Mouse (Mus musculus): ENCODE measurements at regions not wholly inside any gene's neighbourhood (a gene's known extent, or its start where the extent isn't known, plus 50 kb on each side); places are given as distances from the start of the nearest gene placed in this dataset.

DNA sequence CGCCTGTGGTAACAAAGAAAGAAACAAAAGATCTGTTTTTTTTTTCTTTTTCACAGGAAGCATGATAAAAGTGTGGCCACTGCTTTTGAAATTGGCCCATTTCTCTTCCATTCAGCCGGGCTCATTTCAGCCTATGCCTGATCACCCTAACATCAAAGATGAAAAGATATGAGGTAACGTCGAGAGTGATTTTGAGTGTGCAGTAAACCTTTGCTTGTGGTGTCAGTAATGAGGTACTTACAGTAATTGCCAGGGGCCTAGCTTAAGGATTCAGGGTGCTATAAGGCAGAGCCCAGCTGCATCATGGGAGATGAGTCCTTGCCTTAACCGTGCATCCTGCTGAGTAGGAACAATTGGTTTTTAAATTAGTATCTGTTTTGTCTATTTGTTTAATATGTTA lies 354.2 kb downstream of the Ice1 start:
- no peak for DNase-seq (ENCODE audit: low spot score)

DNA sequence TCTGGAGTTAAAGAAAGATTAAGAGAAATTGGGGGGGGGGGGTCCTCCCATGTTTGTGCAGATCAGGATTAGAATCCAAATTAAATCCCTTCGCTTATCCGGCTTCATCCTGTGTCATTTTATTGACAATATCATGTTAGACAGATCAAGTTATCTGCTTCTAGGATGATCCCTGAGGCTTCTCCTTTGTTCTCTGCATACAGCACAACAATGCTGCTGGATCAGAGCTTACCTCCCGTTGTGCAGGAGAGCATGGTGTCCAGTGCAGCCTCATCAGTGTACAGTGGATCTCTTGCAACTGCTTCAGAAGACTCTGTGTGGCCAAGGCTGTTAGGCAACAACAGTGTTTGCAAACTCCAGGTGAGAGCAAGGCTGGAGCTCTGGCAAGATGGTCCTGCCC lies 344.7 kb downstream of the Ice1 start:
- no peak for DNase-seq (ENCODE audit: low spot score)

DNA sequence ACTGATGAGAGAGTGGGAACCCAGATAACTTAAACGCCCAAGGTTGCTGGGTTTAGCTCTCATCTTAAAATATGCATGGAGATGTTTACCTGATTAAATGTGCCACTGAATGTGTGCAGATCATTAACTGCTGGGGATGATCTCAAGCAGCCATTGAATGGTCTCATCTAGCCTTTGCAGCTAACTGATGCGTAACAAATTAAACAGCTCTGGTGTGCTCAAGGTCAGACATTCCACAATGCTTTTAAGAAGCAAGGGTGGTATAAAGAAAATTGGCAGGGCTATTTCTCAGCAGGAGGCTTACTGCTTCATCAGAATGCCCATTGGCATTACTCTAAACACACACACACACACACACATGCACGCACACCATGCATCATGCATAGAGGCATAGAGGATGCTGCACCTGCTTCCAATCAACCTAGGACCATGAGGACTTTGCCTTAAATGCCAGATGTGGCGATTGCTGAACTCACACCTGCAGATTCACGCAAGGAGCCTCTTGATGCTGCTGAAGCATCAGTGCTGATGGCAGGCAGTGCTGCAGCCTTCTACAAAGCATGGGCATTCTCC lies 333.4 kb downstream of the Ice1 start:
- no peak for DNase-seq (ENCODE audit: low spot score)

DNA sequence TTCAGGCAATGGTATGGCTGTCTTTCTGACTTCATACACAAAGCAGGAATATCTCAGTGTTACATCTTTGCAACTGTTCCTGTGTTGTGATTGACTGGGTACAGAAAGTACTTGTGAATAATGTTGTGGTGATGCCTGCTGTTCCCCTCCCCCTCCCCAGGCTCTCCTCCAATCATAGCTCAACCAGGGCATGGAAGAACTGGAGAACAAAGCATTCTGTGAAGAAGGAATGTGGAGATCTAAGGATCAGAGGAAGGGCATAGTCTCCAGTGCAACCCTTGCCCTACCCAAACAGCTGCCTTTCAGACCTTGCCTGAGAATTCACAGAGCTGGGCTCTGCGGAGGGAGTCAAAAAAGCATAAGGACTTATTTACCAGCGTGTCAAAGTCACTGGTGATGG lies 326.9 kb downstream of the Ice1 start:
- DNase-seq (ENCODE audit: low spot score) = no peak

DNA sequence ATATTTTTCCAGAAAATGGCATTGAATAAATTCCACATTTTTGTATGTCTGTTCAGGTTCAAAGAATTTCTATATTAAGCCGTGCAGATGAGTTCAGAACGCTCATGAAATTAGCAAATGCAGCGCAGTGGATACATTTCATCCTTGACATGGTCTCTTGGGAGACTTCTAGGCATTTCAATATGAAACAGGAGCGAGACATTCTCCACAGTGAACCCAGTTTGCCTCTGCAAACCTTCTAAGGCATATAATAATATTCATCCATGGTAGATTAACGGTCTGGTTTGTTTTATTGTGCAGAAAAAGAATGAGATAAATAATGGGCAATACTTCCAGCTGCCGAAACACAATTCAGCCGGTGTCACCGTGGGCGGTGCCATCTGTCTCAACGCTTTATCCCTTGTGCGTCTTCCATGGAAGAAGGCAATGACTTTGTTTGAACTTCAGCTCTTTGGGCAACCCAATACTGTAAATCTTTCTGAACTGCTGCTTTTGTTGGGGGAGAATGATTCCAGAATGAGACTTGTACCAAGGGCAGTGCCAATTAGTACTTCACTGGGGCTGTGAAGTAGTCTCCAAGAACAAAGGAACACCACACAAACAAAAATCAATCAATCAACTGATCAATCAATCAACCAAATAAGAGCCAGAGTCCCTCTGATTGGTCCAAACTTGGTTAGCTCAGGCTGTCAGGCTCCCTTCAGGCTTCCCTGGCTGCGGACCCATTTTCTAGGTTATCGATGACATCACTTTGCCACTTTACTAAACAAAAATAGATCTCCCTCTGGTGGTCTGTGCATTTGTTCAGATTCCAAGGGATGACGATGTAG lies 326.0 kb downstream of the Ice1 start:
- DNase-seq (ENCODE audit: low spot score) = no peak

GRCm38 (mm10) chr13:70313205-70313604 lies 324.2 kb downstream of the Ice1 start:
- DNase-seq (ENCODE audit: low spot score) = no peak

- no peak for DNase-seq (ENCODE audit: low spot score)
Observed at GRCm38 (mm10) chr13:70323537-70323936, 313.9 kb downstream of the Ice1 start.

- DNase-seq (ENCODE audit: low spot score) = no peak
Observed at GRCm38 (mm10) chr13:70336069-70336468, 301.4 kb downstream of the Ice1 start.

DNA sequence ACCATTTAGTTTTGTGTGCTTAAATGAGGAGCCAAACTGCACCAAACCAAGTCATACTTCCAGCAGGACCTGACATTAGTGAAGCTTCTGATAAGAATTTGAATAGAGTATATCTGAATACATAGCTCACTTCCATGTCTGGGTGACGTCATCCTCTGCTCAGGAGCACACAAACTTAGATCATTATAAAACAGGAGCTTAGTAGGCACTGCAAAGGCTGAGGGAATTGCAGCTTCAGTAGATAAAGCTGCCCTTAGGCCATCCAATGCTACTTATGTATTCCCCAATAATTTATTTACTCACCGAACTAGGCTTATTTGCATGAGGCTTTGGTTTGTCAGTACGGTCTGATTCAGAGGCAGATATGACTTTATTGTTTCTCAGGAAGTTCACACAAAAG lies 297.0 kb downstream of the Ice1 start:
- DNase-seq (ENCODE audit: low spot score) = no peak

- DNase-seq (ENCODE audit: low spot score) = no peak
Observed at GRCm38 (mm10) chr13:70343191-70343734, 294.2 kb downstream of the Ice1 start.

DNA sequence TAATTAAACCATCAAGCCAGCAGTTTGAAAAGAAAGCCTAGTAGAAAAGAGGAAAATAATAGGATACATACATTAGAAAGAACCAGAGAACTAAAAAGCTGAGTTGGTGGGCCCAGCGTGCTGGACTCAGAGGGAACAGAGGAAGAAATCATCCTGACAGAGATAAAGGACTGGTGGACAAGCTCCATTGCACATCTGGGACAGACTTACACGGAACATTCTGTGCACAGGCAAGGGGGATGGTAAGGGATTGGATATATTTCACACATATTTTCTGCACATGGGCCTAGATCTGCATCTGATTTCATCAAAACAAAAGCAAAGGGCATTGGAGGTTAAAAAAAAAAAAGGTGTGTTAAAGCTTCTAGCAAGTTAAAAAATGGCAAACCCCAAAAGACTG lies 293.5 kb downstream of the Ice1 start:
- no peak for DNase-seq (ENCODE audit: low spot score)

GRCm38 (mm10) chr13:70344311-70344710 lies 293.1 kb downstream of the Ice1 start:
- DNase-seq (ENCODE audit: low spot score) = no peak

DNA sequence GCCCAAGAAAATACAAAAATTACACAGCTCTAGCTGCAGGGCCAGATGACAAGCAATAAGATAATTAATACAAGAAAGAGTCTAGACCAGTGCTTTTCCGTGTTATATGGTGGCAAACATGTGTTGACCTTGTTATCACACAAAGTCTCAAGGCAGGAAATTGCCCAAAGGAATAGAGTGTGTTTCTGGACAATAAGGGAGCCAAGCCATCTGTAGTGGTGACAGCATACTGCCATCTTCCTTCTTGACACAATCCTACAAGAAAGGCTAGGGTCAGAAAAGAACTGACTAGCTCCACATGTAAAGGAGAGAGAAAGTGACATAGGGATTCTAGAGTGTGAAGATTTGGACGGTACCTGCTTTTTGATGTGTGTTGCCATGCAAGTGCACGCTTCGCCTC lies 289.0 kb downstream of the Ice1 start:
- DNase-seq (ENCODE audit: low spot score) = no peak

GRCm38 (mm10) chr13:70348965-70349364 lies 288.5 kb downstream of the Ice1 start:
- no peak for DNase-seq (ENCODE audit: low spot score)

DNA sequence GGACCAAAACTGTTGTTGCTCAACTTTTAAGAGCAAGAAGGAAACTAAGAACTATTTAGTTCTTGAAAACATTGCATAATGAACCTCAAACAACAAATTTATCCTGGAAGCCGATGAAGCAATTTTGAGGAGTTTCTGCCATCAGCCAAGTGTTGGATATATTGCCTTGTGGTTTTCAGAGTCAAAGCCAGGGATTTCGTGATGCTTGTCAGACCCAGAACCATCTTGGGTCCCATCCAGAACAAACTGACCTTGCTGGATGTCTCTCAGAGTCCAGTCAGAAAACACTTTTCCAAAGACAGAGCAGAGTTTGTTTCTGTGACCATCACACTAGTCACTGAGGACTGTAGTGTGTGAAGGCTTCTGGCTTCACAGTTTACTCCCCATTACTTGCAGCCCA lies 267.8 kb downstream of the Ice1 start:
- no peak for DNase-seq (ENCODE audit: low spot score)

DNA sequence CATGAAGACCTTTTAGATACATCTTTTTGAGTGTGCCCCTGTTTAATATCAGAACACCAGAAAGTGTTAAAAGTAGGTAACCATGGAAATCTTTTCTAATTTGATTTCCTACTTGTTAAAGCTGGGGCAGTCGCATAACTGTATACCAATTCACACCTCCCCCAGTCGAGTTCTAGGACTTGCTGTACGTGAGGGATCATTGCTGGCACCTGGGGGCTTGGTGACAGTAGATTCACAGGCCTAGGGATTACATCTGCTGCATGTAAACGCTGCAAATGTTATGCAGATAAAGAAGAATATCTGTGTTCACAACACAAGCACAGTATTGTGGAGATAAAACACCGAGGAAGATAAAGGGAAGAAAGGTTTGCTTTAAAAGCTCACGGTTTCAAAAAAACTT lies 256.7 kb downstream of the Ice1 start:
- DNase-seq (ENCODE audit: low spot score) = no peak

DNA sequence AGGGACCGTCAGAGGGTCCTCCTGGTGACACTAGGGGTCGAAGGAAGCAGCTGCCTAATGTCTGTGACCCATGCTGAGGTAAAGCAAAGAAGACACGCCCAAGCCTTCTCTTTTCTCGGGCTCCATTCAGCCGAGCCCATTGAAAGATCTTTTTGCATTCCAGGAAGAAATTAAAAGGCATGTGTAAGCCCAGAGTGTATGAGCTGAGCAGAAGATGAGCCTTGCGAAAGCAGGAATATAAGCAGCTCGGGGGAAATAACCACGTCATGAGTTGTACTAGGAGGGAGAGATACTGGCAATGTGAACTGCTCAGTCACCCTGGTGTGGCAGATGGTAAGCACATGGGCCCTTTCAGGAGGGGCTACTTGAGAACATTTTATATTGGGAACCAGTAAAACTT lies 252.1 kb downstream of the Ice1 start:
- no peak for DNase-seq (ENCODE audit: low spot score)

DNA sequence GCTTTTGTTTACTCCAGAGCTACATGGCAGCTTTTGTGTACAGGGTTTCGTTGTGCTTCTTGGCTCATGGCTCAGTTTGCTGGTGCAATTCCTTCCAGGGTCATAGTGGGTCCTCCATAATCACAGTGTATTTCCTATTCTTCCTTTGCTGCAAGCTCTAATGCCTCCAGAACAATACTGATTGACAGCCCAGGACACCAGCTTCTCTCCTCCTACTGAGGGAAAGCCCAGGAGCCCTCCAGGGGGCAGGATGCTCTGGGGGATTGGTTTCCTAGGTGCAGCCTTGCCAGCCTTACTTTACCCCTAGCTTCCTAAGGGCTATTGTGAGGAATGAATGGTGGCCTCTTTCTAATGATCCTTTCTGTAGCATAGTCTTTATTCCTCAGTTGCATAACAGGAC lies 224.6 kb downstream of the Ice1 start:
- no peak for DNase-seq (ENCODE audit: low spot score)

GRCm38 (mm10) chr13:70418156-70418555 lies 219.3 kb downstream of the Ice1 start:
- DNase-seq (ENCODE audit: low spot score) = no peak

DNA sequence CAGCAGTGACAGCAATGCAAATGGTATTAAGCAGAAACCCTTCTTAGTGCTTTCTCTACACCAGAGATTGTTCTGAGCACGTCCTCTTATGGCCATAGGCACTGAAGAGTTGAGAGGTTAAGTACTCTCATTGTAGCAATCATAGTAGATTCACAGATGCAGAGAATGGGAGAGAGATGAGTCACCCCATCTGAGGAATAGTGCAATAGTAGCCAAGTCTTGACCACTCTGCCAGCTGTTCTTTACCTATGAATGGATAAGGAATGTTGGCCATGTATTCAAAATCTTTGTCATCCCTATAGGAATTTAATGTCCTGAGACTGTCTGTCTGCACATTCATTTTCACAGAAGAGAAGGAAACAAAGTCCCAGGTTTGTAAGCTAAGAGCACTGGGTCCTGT lies 198.0 kb downstream of the Ice1 start:
- no peak for DNase-seq (ENCODE audit: low spot score)

- DNase-seq (ENCODE audit: low spot score) = no peak
Observed at GRCm38 (mm10) chr13:70446940-70447339, 190.5 kb downstream of the Ice1 start.

DNA sequence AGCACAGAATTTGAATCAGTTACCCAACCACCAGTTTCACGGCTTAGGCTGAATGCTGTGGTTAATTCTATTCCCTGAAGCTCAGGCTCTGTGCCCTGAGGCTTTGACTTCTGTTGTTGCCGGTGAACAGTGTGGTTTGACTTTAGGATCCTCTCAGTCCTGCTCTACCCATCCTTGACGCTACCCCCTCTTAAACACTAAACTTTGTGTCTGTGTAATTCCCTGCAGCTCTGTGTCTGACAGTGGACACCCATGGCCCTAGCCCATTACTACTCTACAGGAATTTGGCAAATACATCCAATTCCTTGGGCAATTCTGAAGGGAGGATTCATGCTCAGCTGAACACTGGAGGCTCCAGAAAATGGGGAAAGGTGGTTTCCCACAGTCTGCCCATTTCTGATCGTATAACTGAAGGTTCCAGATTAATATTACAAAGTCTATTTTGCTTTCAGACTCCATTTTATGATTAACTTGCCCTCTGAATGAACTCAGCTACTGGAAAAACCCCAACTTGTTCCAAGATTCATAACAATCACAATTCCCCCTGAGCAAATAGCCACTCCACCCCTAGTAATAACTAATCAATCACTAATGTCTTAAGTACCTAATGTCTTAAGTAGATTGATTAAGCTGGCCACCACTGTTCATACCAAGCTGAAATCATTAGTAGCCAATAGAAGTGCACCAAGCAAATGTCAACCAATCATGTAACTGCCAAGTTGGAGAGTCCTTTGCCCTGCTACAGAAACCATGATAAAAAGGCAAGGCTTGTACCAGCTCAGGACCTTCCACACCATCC lies 182.6 kb downstream of the Ice1 start:
- no peak for DNase-seq (ENCODE audit: low spot score)

GRCm38 (mm10) chr13:70458406-70458805 lies 179.0 kb downstream of the Ice1 start:
- no peak for DNase-seq (ENCODE audit: low spot score)

Measured in urinary bladder, postnatal 14 days (tissue).